21 mouse cellular contexts compared by ENCODE assay signal in genomic region chr16:48913206-48913605, GRCm38 (mm10). TPM values are rescaled to one million over a fixed set of nuclear protein-coding genes. Genes with fewer than 3 reads are reported as not detected.
"Had no signal": no experiment of that assay in that cellular context is flagged by ENCODE, and none has a peak within 500 bp of the region (broad histone marks: within the 10 kb centered on the region; RNA-seq: fewer than 3 reads in every experiment).

No protein-coding gene starts in this region.

- H3K4me1 ChIP-seq: megakaryocyte, embryonic 14.5 days; midbrain, embryonic 10.5 days; midbrain, embryonic 13.5 days had no signal

- H3K9me3 ChIP-seq: megakaryocyte, embryonic 14.5 days; midbrain, embryonic 10.5 days; midbrain, embryonic 13.5 days had no signal

- H3K27me3 ChIP-seq: megakaryocyte, embryonic 14.5 days; midbrain, embryonic 13.5 days had no signal

- ATAC-seq: liver, postnatal 0 days; lung, postnatal 0 days; midbrain, embryonic 13.5 days; midbrain, embryonic 16.5 days had no signal

- H3K36me3 ChIP-seq: midbrain, embryonic 10.5 days; midbrain, embryonic 13.5 days had no signal

- H3K4me2 ChIP-seq: lung, embryonic 14.5 days; midbrain, embryonic 13.5 days had no signal

- DNase-seq: kidney, adult 9 months; kidney, postnatal 25 days; layer of hippocampus, adult 9-11 months; liver, postnatal 0 days; lung, embryonic 14.5 days; lung, postnatal 36 days; thymus, adult 18-20 months; thymus, postnatal 36 days had no signal

- H3K9ac ChIP-seq: liver, embryonic 14.5 days; liver, postnatal 0 days; lung, embryonic 14.5 days; midbrain, embryonic 13.5 days had no signal

- H3K27ac ChIP-seq: kidney, postnatal 0 days; layer of hippocampus, adult 2 months; left cerebral cortex, adult 2 months; liver, embryonic 14.5 days; midbrain, embryonic 10.5 days; midbrain, embryonic 13.5 days had no signal

- H3K4me3 ChIP-seq: layer of hippocampus, adult 2 months; left cerebral cortex, adult 2 months; megakaryocyte, embryonic 14.5 days; midbrain, embryonic 10.5 days; midbrain, embryonic 13.5 days had no signal

RNA-seq across cellular contexts. Expression of gene Retnlg, which starts 40.8 kb away (rescaled TPM):
- polyA plus RNA-seq: limb, embryonic 11.5 days; lung, embryonic 14.5 days; midbrain, embryonic 10.5 days; midbrain, embryonic 16.5 days; neural tube, embryonic 11.5 days; neural tube, embryonic 14.5 days; testis, adult 2 months had no signal
